Mouse (Mus musculus): ENCODE measurements at regions not wholly inside any gene's neighbourhood (a gene's known extent, or its start where the extent isn't known, plus 50 kb on each side); places are given as distances from the start of the nearest gene placed in this dataset.

- TF ChIP-seq CTCF (conservative IDR thresholded peaks at IDR 0.05; ENCODE audit: insufficient read depth, insufficient read length, low read depth, low read length) = no peak
- no peak for TF ChIP-seq POLR2A (IDR thresholded peaks at IDR 0.05; ENCODE audit: low read depth, low read length)
Observed at GRCm38 (mm10) chr3:52817416-52817815, 199.6 kb downstream of the Cog6 start.

Measured in kidney, adult 2 months (tissue).